Mouse (Mus musculus) intestine, postnatal 0 days (tissue): Measurements from ENCODE around the gene Lpar3. TPM values are rescaled to one million over a fixed set of nuclear protein-coding genes. Genes with fewer than 3 reads are reported as not detected.

Experiments
- ATAC-seq: fragments of 200-750 bp; cut with Nextera tagmentation; 2 replicates; pipeline ENCODE4 v1.8.0; 2017; ENCODE audit warnings: mild to moderate bottlenecking, moderate TSS enrichment, moderate library complexity
- H3K27ac ChIP-seq: fragments of 300-500 bp; sonication (generic); 2 replicates; pipeline ENCODE4 v1.5.1; 2014; ENCODE audit warnings: mild to moderate bottlenecking, low read depth, low read length, moderate library complexity
- H3K27me3 ChIP-seq: fragments of 300-500 bp; sonication (generic); replicated peaks from 2 replicates; pipeline ENCODE4 v1.6.1; 2014; ENCODE audit warnings: low read length, mixed read lengths; ENCODE audit not compliant: control insufficient read depth, insufficient read depth
- H3K36me3 ChIP-seq: fragments of 300-500 bp; sonication (generic); 2 replicates; pipeline ENCODE4 v1.6.1; 2014; ENCODE audit warnings: mild to moderate bottlenecking, moderate library complexity; ENCODE audit not compliant: control insufficient read depth, insufficient read depth
- H3K4me1 ChIP-seq: fragments of 300-500 bp; sonication (generic); replicated peaks from 2 replicates; pipeline ENCODE4 v1.6.1; 2014; ENCODE audit warnings: antibody characterized with exemption, low read length, mixed read lengths; ENCODE audit not compliant: control insufficient read depth, insufficient read depth
- H3K4me2 ChIP-seq: fragments of 300-500 bp; sonication (generic); replicated peaks from 2 replicates; pipeline ENCODE4 v1.6.1; 2014; ENCODE audit warnings: low read depth, mild to moderate bottlenecking, moderate library complexity
- H3K4me3 ChIP-seq: fragments of 300-500 bp; sonication (generic); 2 replicates; pipeline ENCODE4 v1.5.1; 2014; ENCODE audit warnings: low read depth, low read length
- H3K9ac ChIP-seq: fragments of 300-500 bp; sonication (generic); 2 replicates; pipeline ENCODE4 v1.6.1; 2014; ENCODE audit warnings: mild to moderate bottlenecking, low read depth, low read length
- H3K9me3 ChIP-seq: fragments of 300-500 bp; sonication (generic); 2 replicates; pipeline ENCODE4 v1.6.1; 2016; ENCODE audit warnings: mixed run types; ENCODE audit not compliant: control insufficient read depth
- CTCF ChIP-seq: sonication (generic); IDR thresholded peaks from 2 replicates; pipeline ENCODE4 v1.5.1; 2016; ENCODE audit warnings: low read depth, mild to moderate bottlenecking, control low read depth, antibody characterized with exemption, moderate library complexity
- WGBS: fragments of 180-500 bp; shearing (Covaris S2); extraction: QIAGEN DNeasy Blood & Tissue Kit; methylation state at CpG from one replicate; pipeline ENCODE4 v1.1.7; 2014; 5-methylcytosine and 5-hydroxymethylcytosine counted together
- polyA plus RNA-seq: library from polyadenylated mRNA; unstranded; fragments of >200 nt; fragmentation: Nextera tagmentation; extraction: Ambion mirVana; gene quantifications from 2 replicates; pipeline ENCODE4 v1.2.1, GENCODE M21; 2015

The Lpar3 gene
- polyA plus RNA-seq, 1 experiment from 2014 or later, result 10.7 TPM

DNA sequence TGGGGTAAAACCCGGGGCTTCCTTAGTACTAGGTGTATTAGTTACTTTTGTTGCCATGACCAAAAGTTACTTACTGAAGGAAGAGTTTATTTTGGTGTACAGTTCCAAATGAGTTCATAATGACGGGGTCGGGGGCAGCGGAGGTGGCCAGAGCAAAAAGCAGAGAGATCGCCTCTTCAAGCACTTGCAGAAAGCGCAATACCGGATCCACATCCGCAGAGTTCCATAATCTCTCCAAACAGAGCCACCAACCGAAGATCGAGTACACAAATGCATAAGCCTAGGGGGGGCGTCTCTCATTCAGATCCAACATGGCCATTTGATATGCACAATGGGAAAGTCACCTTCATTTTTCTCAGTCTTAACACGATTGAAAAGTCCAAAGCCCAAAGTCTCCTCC is 97.1 kb downstream of the Lpar3 start:
- ATAC-seq, result no peak
- Histone ChIP-seq H3K4me2 (no peak overlapping the region), H3K27ac (no peak overlapping the region), H3K4me3 (no peak overlapping the region), H3K9me3 (no peaks in the 10 kb centered on the region), H3K9ac (no peak overlapping the region), H3K27me3 (no peaks in the 10 kb centered on the region), H3K36me3 (no peaks in the 10 kb centered on the region), H3K4me1 (no peaks in the 10 kb centered on the region)
- 89% methylated on average over 12 of the region's 12 CpGs for WGBS
- no peak for TF ChIP-seq CTCF

DNA sequence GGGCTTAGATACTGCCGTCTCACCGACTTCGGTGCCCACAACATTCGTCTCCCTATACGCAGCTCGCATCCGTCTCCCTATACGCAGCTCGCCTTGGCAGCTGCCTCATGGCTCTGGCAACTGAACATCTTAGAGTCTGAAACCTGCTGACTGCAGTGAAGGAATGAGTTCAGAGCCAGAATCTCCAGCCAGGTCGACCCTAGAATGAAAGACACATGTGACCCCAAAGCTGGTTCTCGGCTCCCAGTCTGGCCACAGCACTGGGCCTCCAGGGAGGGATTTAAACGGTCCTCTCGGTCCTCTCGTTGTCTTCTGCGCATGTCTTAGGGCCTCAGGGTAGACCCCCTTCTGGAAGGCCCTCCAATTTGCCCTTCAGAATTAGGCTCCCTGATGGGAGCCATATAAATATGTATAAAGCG is 97.8 kb downstream of the Lpar3 start:
- no peak overlapping the region for H3K9ac ChIP-seq
- no peak for ATAC-seq
- WGBS, result 81% methylated on average over 16 of the region's 16 CpGs
- no peaks in the 10 kb centered on the region for H3K9me3 ChIP-seq
- no peaks in the 10 kb centered on the region for H3K27me3 ChIP-seq
- no peak overlapping the region for H3K27ac ChIP-seq
- no peak overlapping the region for H3K4me2 ChIP-seq
- H3K4me1 ChIP-seq, result no peaks in the 10 kb centered on the region
- no peak for TF ChIP-seq CTCF
- H3K4me3 ChIP-seq, result no peak overlapping the region
- H3K36me3 ChIP-seq, result no peaks in the 10 kb centered on the region

DNA sequence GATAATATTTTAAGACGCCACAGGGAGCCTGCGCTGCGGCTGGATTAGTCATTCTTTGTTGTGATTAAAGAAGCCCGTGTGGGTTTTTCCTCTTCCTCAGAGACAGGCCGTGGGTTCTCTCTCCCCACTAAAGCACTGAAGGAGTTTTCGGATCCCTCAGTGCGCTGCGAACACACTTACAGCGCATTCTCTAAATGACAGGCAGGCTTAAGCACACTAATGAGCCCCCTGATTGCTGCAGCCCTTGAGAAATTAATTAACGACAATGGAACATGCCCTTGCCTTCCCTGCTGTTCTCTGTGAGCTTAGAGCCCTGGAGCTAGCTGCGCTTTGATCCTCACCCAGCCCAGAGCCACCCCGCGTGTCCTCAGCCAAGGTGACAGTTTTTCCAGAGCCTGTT is 98.2 kb downstream of the Lpar3 start:
- H3K4me2 ChIP-seq, result no peak overlapping the region
- no peak for TF ChIP-seq CTCF
- no peak for ATAC-seq
- H3K9ac ChIP-seq, result no peak overlapping the region
- no peak overlapping the region for H3K4me3 ChIP-seq
- WGBS, result 46% methylated on average over 13 of the region's 13 CpGs
- no peak overlapping the region for H3K27ac ChIP-seq
- H3K36me3 ChIP-seq, result no peaks in the 10 kb centered on the region
- H3K4me1 ChIP-seq, result no peaks in the 10 kb centered on the region
- no peaks in the 10 kb centered on the region for H3K9me3 ChIP-seq
- no peaks in the 10 kb centered on the region for H3K27me3 ChIP-seq

DNA sequence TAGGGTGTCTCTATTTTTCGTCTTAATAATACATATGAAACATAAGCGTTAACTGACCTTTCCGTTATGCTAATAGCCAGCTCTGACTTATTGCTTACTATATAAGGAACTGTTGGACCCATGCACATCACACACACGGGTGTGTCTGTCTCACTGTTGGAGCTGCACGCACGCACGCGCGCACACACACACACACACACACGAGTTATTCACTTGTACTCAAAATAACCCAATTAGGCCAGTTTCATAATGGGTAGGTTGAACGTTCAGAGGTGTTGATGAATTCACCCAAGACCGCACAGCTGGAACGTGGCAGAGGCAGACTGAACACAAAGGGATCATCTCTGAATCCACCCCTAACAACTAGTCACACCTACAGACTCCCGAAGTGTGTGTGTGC is 98.7 kb downstream of the Lpar3 start:
- Histone ChIP-seq H3K4me3 (no peak overlapping the region), H3K9me3 (no peaks in the 10 kb centered on the region), H3K27ac (no peak overlapping the region), H3K4me1 (no peaks in the 10 kb centered on the region), H3K36me3 (no peaks in the 10 kb centered on the region), H3K27me3 (no peaks in the 10 kb centered on the region), H3K9ac (no peak overlapping the region), H3K4me2 (no peak overlapping the region)
- TF ChIP-seq CTCF, result no peak
- WGBS, result 81% methylated on average over 14 of the region's 14 CpGs
- no peak for ATAC-seq

DNA sequence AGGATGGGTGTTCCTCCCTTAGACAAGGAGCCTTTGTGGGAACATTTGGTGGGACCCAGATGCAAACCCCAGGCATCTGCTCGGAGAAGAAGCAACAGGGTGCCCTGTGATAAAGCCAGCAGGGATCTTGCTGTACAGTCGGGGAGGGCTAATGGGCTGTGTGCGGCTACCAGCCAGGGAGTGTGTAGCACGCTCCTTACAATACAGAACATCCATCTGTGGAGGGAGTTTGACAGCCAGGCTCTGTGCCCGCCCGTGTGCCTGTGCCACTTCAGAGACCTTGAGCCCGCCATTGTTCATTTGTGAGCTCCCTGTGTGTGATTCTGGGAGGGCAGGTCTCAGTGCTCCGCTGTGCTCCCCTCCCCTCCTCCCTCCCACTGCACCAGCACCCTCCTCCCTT is 104.2 kb downstream of the Lpar3 start:
- WGBS, result 77% methylated on average over 8 of the region's 8 CpGs
- no peak overlapping the region for H3K9ac ChIP-seq
- ATAC-seq, result no peak
- H3K4me2 ChIP-seq, result no peak overlapping the region
- no peaks in the 10 kb centered on the region for H3K27me3 ChIP-seq
- TF ChIP-seq CTCF, result no peak
- H3K27ac ChIP-seq, result no peak overlapping the region
- 0 out of 2 replicates have a peak, but pooled peaks cover 3% of the 10 kb centered on the region for H3K4me1 ChIP-seq
- no peaks in the 10 kb centered on the region for H3K36me3 ChIP-seq
- H3K4me3 ChIP-seq, result no peak overlapping the region
- H3K9me3 ChIP-seq, result no peaks in the 10 kb centered on the region

DNA sequence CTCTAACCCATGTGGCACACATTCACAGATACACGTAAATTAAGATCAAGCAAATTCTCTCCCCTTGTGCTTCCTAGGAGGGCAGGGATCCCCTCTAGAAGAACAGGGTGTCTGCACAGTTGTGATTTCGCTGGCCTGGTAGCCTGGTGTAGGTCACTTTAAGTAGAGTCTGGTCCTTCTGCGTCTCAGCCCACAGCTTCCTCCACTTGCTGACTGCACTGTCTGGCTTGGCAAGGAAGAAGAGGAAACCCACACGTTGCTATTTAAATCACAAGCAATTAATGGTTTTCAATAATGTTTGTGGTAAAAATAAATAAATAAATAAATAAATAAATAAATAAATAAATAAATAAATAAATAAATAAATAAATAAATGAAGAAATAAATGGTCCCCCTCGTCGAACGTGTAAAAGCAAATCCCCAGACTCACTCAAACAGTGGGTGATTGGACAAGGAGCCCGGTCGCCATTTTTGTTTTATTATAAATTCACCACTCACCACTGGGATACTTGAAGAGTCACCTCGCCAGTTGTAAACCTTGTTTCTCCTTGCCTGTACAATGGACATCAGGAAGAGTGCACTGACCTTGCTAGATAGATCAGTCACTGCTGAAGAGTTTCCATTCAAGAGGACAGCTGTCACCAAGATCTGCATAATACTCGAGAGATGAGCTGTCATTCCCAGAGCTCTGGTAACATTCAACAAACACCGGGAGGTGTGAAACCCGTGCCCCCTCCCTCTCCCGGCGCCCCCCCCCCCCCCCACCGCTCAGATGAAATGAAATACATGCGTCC is 106.2 kb downstream of the Lpar3 start:
- 47% methylated on average over 16 of the region's 17 CpGs for WGBS

More for the DNA sequence above, 106.2 kb downstream of the Lpar3 start:
- Histone ChIP-seq H3K4me3 (no peak overlapping the region), H3K36me3 (no peaks in the 10 kb centered on the region), H3K4me1 (0 out of 2 replicates have a peak, but pooled peaks cover 3% of the 10 kb centered on the region), H3K4me2 (peak overlapping the region; percentile 58), H3K27me3 (no peaks in the 10 kb centered on the region), H3K9ac (no peak overlapping the region), H3K9me3 (no peaks in the 10 kb centered on the region), H3K27ac (no peak overlapping the region)
- no peak for ATAC-seq
- TF ChIP-seq CTCF, result no peak
